Mouse (Mus musculus): ENCODE results near the gene Gm28557. TPM values are rescaled to one million over a fixed set of nuclear protein-coding genes. Genes with fewer than 3 reads are reported as not detected.

Gene Gm28557
- 2.0 TPM for polyA plus RNA-seq (2015; fragmentation: Illumina TruSeq; extraction: RNeasy Lipid Tissue Mini Kit (QIAGEN cat#74804); ENCODE audit: low read depth, low replicate concordance)

DNA sequence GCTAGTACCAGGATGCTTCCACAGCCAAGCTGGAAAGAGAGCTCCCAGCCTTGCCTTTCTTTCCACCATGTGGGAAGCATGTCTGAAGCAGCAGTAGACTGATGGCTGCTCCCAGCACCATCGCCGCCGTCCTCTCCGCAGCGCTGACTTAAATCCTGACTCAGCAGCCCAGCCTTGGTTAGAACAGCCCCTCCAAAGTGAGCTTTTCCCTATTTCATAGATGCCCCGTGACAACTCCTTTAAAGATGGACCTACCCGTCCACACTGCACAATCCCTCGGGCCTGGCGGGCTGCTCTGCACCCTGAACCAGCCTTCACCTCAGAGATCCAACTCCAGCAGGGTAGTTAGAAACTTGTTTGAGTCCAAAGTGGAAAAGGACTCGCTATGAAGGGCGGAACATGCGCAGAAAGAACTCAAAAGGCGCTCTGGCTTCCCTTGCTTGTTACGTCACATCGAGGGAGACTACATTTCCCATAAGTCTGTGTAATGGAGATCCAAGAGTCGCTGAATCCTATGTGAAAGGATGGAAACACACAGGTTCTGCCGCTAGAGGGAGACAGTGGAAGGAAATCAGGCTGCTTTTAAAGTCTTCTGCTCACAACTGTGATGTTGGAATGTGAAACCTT is at the start of gene Gm28557:
Gm28557 (minus strand) TSS at position 411 of the 627 bp plus-strand sequence.

DNA sequence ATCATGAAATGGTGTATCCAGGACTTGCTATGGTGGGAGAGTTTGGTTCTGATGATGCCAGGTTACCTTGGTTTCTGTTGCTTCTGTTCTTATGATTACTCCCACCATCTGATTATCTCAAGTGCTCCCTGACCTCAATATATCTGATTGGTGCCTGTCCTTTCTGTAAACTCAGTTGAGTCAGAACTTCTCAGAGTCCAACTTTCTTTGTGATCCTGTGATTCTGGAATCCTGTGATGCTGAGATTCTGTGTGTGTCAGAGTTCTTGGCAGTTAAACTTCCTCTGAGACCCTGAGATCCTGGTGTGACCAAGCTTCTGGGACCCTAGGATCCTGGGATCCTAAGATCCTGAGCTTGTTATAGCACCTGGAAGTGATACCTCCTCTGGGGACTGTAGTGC is 13.0 kb upstream of the Gm28557 start, which contains the start of gene Zfp759:
Zfp759 (plus strand) TSS at position 301 of the 400 bp plus-strand sequence.

DNA sequence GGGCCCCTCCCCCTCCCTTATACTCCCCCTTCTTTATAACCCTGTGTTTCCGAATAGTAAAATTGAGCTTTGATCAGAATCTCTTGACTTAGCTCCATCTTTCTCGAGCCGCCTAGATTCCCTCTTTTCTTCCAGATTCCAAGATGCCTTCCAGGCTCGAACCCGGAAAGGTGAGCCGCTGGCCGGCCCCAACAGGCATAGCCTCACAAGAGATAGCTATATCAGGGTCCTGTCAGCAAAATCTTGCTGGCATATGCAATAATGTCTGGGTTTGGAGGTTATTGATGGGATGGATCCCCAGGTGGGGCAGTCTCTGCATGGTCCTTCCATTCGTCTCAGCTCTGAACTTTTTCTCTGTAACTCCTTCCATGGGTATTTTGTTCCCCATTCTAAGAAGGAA is 7.8 kb upstream of the Gm28557 start, which contains the start of gene Rslcan18:
Rslcan18 (minus strand) TSS at position 101 of the 400 bp plus-strand sequence.

DNA sequence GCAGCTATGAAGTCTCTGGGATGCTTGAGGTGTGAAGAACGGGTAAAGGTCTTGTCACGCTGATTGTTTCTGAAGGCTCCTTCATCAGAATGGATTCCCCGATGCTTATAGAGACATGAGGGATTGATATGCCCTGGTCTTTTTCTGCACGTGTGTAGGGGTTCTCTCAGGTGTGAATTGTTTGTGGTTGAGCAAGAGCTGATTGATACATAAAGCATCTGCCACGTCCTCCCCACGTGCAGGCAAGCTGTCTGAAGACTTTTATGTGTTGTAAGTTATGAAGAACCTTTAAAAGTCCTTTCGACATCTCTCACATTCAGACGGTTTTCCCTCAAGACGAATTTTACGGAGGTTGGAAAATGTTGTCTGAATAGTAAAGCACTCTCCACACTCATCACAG is 10.5 kb downstream of the Gm28557 start, which contains the start of gene Zfp708:
Zfp708 (minus strand) TSS at position 101 of the 400 bp plus-strand sequence.

DNA sequence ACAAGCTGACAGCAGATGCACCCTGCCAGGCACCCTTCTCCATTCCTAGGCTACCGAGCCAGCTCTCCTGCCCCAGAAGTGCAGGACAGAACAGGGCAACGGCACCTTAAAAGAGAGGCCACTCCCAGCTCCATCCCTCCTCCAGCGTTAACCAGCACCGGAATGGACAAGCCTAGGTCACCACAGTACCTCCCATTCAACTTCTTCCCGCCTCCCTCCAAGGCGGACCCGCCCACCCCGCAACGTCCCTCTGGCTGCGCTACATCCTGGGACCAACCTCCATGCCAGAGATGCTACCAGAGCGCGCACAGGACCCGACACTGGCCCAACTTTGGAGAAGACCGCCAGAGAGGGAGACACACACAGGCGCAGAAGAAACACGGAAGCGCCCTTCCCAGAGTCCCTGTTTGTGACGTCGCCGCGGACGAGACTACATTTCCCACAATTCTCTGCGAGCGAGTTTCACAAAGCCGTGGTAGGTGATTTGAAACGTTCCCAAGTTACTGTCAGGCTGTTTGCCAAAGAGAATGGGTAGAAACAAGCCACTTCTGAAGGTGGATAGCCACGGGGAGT is 47.5 kb downstream of the Gm28557 start, which contains the start of gene Zfp712:
Zfp712 (minus strand) TSS at position 385 of the 573 bp plus-strand sequence.

Other genes with a start within 250 kb of the Gm28557 start
- 3.9 TPM for gene Gm10767, start 203.7 kb downstream of the Gm28557 start, polyA plus RNA-seq (2015; fragmentation: Illumina TruSeq; extraction: RNeasy Lipid Tissue Mini Kit (QIAGEN cat#74804); ENCODE audit: low read depth, low replicate concordance)
- 5.4 TPM for gene Zfp712, start 47.4 kb downstream of the Gm28557 start, polyA plus RNA-seq (2015; fragmentation: Illumina TruSeq; extraction: RNeasy Lipid Tissue Mini Kit (QIAGEN cat#74804); ENCODE audit: low read depth, low replicate concordance)
- gene Zfp708, start 10.6 kb downstream of the Gm28557 start, polyA plus RNA-seq (2015; fragmentation: Illumina TruSeq; extraction: RNeasy Lipid Tissue Mini Kit (QIAGEN cat#74804); ENCODE audit: low read depth, low replicate concordance): 3.4 TPM
- gene Rslcan18, start 7.7 kb upstream of the Gm28557 start, polyA plus RNA-seq (2015; fragmentation: Illumina TruSeq; extraction: RNeasy Lipid Tissue Mini Kit (QIAGEN cat#74804); ENCODE audit: low read depth, low replicate concordance): not detected
- gene Zfp759, start 13.1 kb upstream of the Gm28557 start, polyA plus RNA-seq (2015; fragmentation: Illumina TruSeq; extraction: RNeasy Lipid Tissue Mini Kit (QIAGEN cat#74804); ENCODE audit: low read depth, low replicate concordance): 5.8 TPM
- 7.1 TPM for gene Rsl1, start 64.6 kb upstream of the Gm28557 start, polyA plus RNA-seq (2015; fragmentation: Illumina TruSeq; extraction: RNeasy Lipid Tissue Mini Kit (QIAGEN cat#74804); ENCODE audit: low read depth, low replicate concordance)
- 2.7 TPM for gene Zfp455, start 85.9 kb upstream of the Gm28557 start, polyA plus RNA-seq (2015; fragmentation: Illumina TruSeq; extraction: RNeasy Lipid Tissue Mini Kit (QIAGEN cat#74804); ENCODE audit: low read depth, low replicate concordance)
- 6.0 TPM for gene Zfp458, start 169.9 kb upstream of the Gm28557 start, polyA plus RNA-seq (2015; fragmentation: Illumina TruSeq; extraction: RNeasy Lipid Tissue Mini Kit (QIAGEN cat#74804); ENCODE audit: low read depth, low replicate concordance)
- gene Zfp457, start 197.9 kb upstream of the Gm28557 start, polyA plus RNA-seq (2015; fragmentation: Illumina TruSeq; extraction: RNeasy Lipid Tissue Mini Kit (QIAGEN cat#74804); ENCODE audit: low read depth, low replicate concordance): 0.83 TPM
- 2.9 TPM for gene Zfp595, start 224.0 kb upstream of the Gm28557 start, polyA plus RNA-seq (2015; fragmentation: Illumina TruSeq; extraction: RNeasy Lipid Tissue Mini Kit (QIAGEN cat#74804); ENCODE audit: low read depth, low replicate concordance)